Mouse (Mus musculus) liver, embryonic 14.5 days (tissue): ENCODE data around the gene Osbpl10. TPM values are rescaled to one million over a fixed set of nuclear protein-coding genes. Genes with fewer than 3 reads are reported as not detected.

ENCODE experiments used
- ATAC-seq: fragments of 200-750 bp; cut with Nextera tagmentation; 2 replicates; pipeline ENCODE4 v1.8.0; 2017; ENCODE audit warnings: moderate number of reproducible peaks, mild to moderate bottlenecking, moderate library complexity; ENCODE audit not compliant: insufficient read depth
- DNase-seq, 3 experiments: peaks; one replicate each; pipeline ENCODE4 v3.0.0-alpha.2; 2012 to 2013; ENCODE audit warnings: low read depth in 3 of 3, low spot score in 3 of 3
- H3K27ac ChIP-seq: fragments of 300-500 bp; sonication (generic); 2 replicates; pipeline ENCODE4 v1.5.1; 2014; ENCODE audit warnings: moderate library complexity, mild to moderate bottlenecking, control low read depth, inconsistent platforms
- H3K27me3 ChIP-seq: fragments of 300-500 bp; sonication (generic); 2 replicates; pipeline ENCODE4 v1.6.1; 2014; ENCODE audit warnings: mild to moderate bottlenecking, low read length, moderate library complexity; ENCODE audit not compliant: control insufficient read depth, insufficient read depth
- H3K36me3 ChIP-seq: fragments of 300-500 bp; sonication (generic); replicated peaks from 2 replicates; pipeline ENCODE4 v1.6.1; 2014; ENCODE audit warnings: low read depth; ENCODE audit not compliant: control insufficient read depth, insufficient read depth
- H3K4me1 ChIP-seq, 2 experiments: fragments of 200-500 bp in 1 of 2; fragments of 300-500 bp in 1 of 2; sonication (generic) in 1 of 2; replicated peaks; 2 replicates each; pipeline ENCODE4 v1.6.1; 2012 to 2014; ENCODE audit warnings: antibody characterized with exemption in 1 of 2, inconsistent platforms in 1 of 2, low read length in 1 of 2; ENCODE audit not compliant: control insufficient read depth in 2 of 2, insufficient read depth in 2 of 2
- H3K4me2 ChIP-seq: fragments of 300-500 bp; sonication (generic); 2 replicates; pipeline ENCODE4 v1.6.1; 2014; ENCODE audit warnings: low read depth, mild to moderate bottlenecking, control low read depth, moderate library complexity
- H3K4me3 ChIP-seq, 2 experiments: fragments of 200-500 bp in 1 of 2; fragments of 300-500 bp in 1 of 2; sonication (generic) in 1 of 2; 2 replicates each; pipeline ENCODE4 v1.5.1; 2012 to 2014; ENCODE audit warnings: low read depth in 2 of 2, low read length in 2 of 2, mild to moderate bottlenecking in 2 of 2, control low read depth in 1 of 2, inconsistent platforms in 1 of 2, moderate library complexity in 1 of 2; ENCODE audit not compliant: insufficient read depth in 1 of 2
- H3K9ac ChIP-seq: fragments of 300-500 bp; sonication (generic); replicated peaks from 2 replicates; pipeline ENCODE4 v1.6.1; 2014; ENCODE audit warnings: mild to moderate bottlenecking, control low read depth, moderate library complexity
- H3K9me3 ChIP-seq: fragments of 300-500 bp; sonication (generic); 2 replicates; pipeline ENCODE4 v1.6.1; 2016; ENCODE audit warnings: low read length, mixed read lengths; ENCODE audit not compliant: control insufficient read depth
- CTCF ChIP-seq: IDR thresholded peaks from 2 replicates; pipeline ENCODE4 v1.5.1; 2016; ENCODE audit warnings: antibody characterized with exemption, low read depth, control low read depth
- EP300 ChIP-seq: IDR thresholded peaks from 2 replicates; pipeline ENCODE4 v1.6.1; 2016; ENCODE audit warnings: antibody characterized with exemption, low read depth
- WGBS: fragments of 180-500 bp; shearing (Covaris S2); extraction: QIAGEN DNeasy Blood & Tissue Kit; methylation state at CpG from one replicate; pipeline ENCODE4 v1.1.7; 2014; ENCODE audit not compliant: insufficient replicate concordance; 5-methylcytosine and 5-hydroxymethylcytosine counted together
- polyA plus RNA-seq, 2 experiments: library from polyadenylated mRNA; depleted of rRNA in 1 of 2; stranded (reverse) in 1 of 2; unstranded in 1 of 2; fragments of >200 nt; fragmentation: Nextera tagmentation in 1 of 2; extraction: Ambion mirVana in 1 of 2; gene quantifications; 2 replicates each; pipeline versions ENCODE4 v1.2.1 to v1.2.3; 2012 to 2014

The Osbpl10 gene
- polyA plus RNA-seq, 2 experiments = 0.08 to 0.29 TPM

DNA sequence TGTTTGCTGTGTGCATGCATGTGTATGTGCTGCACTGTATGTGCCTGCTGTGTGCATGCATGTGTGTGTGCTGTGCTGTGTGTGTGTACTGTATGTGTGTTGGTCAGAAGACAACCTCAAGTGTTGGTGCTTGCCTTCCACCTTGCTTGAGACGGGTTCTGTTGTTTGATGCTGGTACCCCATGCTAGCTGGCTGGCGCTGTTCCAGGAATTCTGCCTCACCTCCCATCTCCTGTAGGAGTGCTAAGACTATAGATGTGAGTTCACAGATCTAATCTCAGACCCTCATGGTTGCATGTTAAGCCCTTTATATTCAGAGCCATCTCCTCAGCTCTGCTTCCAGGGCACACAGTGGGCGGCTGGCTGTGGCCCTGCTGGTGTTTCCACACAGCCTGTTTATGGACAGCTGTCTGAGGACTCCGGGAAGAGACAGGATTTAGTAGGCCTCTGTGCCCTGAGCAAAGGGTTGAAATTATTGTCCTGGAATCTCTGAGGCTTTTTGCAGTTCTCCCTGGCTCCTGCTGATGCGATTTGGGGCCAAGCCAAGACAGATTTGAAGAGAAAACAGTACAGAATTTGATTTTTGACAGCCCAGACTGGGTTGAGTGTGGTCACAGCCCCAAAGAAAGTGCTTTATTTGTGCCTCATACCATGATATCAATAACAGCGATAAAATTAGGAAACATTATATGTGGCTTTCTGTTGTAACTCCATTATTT lies 10.4 kb downstream of the Osbpl10 start:
- Histone ChIP-seq H3K9me3 (no peaks in the 10 kb centered on the region; the same call in 1 of the 2 replicates), H3K27ac (no peak overlapping the region), H3K4me2 (no peak overlapping the region), H3K9ac (no peak overlapping the region), H3K4me1 (no peaks in the 10 kb centered on the region), H3K4me3 (no peak overlapping the region), H3K36me3 (no peaks in the 10 kb centered on the region), H3K27me3 (no peaks in the 10 kb centered on the region)
- no peak for TF ChIP-seq EP300
- no peak for TF ChIP-seq CTCF
- DNase-seq (no peak), ATAC-seq (no peak)
- WGBS = 61% methylated on average over 6 of the region's 6 CpGs

DNA sequence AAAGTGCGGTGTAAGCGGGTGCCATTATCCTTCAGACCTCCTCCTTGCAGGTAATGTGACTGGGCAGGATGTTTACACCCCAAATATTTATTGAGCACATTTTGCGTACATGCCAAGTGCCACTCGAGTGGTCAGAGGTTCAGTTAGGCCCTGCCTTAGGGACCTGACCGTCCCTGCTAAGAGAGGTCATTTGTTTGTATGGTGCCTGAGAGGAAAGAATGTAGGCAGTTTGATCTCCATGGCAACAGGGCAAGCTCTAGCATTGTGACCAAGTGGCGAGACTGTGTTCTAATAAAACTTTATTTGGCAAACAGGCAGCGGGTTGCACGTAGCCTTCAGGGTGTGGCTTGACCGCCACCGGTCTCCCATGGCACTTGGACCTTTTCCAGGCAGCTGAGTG lies 12.1 kb downstream of the Osbpl10 start:
- DNase-seq = no peak
- Histone ChIP-seq H3K27me3 (no peaks in the 10 kb centered on the region), H3K36me3 (no peaks in the 10 kb centered on the region), H3K9me3 (no peaks in the 10 kb centered on the region; the same call in 1 of the 2 replicates), H3K4me3 (no peak overlapping the region), H3K4me2 (no peak overlapping the region), H3K4me1 (no peaks in the 10 kb centered on the region), H3K9ac (no peak overlapping the region), H3K27ac (no peak overlapping the region)
- TF ChIP-seq EP300 (no peak), CTCF (no peak)
- ATAC-seq = no peak
- WGBS = 73% methylated on average over 10 of the region's 10 CpGs

DNA sequence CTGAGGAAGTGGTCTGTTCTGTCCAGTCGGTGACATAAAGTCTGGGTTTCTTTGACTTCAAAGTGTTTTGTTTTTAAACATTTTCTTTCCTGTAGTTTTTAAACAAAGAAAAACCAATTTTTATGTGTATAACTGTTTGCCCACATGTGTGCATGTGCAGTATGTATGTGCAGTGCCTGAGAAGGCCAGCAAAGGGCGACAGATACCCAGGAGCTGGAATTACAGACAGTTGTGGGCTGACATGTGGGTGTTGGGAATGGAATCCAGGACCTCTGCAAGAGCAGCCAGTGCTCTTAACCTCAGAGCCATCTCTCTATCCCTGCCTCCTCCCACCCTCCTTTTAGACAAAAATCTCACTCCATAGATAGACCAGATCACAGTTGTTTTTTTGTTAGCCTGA lies 14.2 kb downstream of the Osbpl10 start:
- H3K36me3 ChIP-seq = no peaks in the 10 kb centered on the region
- H3K27me3 ChIP-seq = no peaks in the 10 kb centered on the region
- WGBS = 55% methylated on average over 2 of the region's 2 CpGs
- no peak overlapping the region for H3K4me3 ChIP-seq
- H3K4me1 ChIP-seq = no peaks in the 10 kb centered on the region
- DNase-seq (no peak), ATAC-seq (no peak)
- H3K9ac ChIP-seq = no peak overlapping the region
- no peak for TF ChIP-seq EP300
- no peak for TF ChIP-seq CTCF
- H3K27ac ChIP-seq = no peak overlapping the region
- no peak overlapping the region for H3K4me2 ChIP-seq
- H3K9me3 ChIP-seq = no peaks in the 10 kb centered on the region; the same call in 1 of the 2 replicates

DNA sequence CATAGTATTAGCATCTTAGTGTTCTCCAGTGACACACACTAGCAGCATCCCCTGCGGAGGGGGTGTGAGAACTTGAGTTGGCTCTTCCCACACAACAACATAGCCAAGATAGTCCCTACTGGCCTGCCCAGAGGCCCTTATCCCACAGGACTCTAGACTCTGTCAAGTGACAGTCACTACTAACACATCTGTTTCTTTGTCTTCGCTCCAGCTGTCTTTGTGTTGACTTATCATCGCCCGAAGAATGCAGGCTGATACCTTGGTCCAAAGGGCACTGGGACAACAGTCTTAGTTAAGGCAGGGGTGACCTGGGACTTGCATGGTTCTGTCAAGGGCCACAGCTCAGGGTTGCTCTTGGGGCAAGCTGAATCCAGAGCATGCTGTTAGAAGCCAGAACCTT lies 16.9 kb downstream of the Osbpl10 start:
- no peak overlapping the region for H3K9ac ChIP-seq
- no peak overlapping the region for H3K27ac ChIP-seq

DNA sequence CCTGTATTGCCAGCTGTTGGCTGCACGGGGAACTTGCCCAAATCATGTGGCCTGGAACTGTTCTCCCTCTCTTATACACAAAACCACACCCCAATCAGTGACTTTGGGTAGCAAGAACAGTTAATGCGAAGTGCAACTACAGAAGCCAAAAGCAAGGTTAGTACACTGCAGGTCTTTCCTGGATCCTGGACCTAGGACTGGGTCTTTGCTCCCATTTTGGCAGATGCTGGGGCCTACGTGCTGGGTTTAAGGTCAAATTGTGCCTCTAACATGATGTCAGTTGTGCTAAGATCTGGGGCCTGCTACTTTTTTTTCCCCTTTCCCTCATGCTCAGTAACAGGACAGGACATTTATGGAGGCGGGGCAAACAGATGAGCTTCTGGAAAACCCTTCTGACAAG lies 17.3 kb downstream of the Osbpl10 start:
- Histone ChIP-seq H3K4me2 (no peak overlapping the region), H3K4me1 (no peaks in the 10 kb centered on the region), H3K36me3 (no peaks in the 10 kb centered on the region), H3K27ac (no peak overlapping the region), H3K9me3 (no peaks in the 10 kb centered on the region; the same call in 1 of the 2 replicates), H3K4me3 (no peak overlapping the region), H3K27me3 (no peaks in the 10 kb centered on the region), H3K9ac (no peak overlapping the region)
- 68% methylated on average over 4 of the region's 4 CpGs for WGBS
- TF ChIP-seq EP300 = no peak
- TF ChIP-seq CTCF = no peak
- no peak for ATAC-seq
- DNase-seq = no peak

More for the DNA sequence above, 16.9 kb downstream of the Osbpl10 start:
- no peaks in the 10 kb centered on the region; the same call in 1 of the 2 replicates for H3K9me3 ChIP-seq
- no peaks in the 10 kb centered on the region for H3K27me3 ChIP-seq
- TF ChIP-seq CTCF (no peak), EP300 (no peak)
- no peak overlapping the region for H3K4me3 ChIP-seq
- WGBS = 74% methylated on average over 4 of the region's 4 CpGs
- H3K4me2 ChIP-seq = no peak overlapping the region
- DNase-seq (no peak), ATAC-seq (no peak)
- H3K4me1 ChIP-seq = no peaks in the 10 kb centered on the region
- H3K36me3 ChIP-seq = no peaks in the 10 kb centered on the region
